Mouse (Mus musculus) stomach, embryonic 14.5 days (tissue): Measurements from ENCODE around the gene Myo1d. TPM values are rescaled to one million over a fixed set of nuclear protein-coding genes. Genes with fewer than 3 reads are reported as not detected.

Source experiments
- ATAC-seq: fragments of 200-750 bp; cut with Nextera tagmentation; 2 replicates; pipeline ENCODE4 v1.8.0; 2017; ENCODE audit warnings: low read depth, moderate TSS enrichment; ENCODE audit not compliant: insufficient number of reproducible peaks, insufficient read depth, low FRiP score
- H3K27ac ChIP-seq: fragments of 300-500 bp; sonication (generic); 2 replicates; pipeline ENCODE4 v1.5.1; 2014; ENCODE audit warnings: mild to moderate bottlenecking, low read length, moderate library complexity, mixed read lengths
- H3K27me3 ChIP-seq: fragments of 300-500 bp; sonication (generic); 2 replicates; pipeline ENCODE4 v1.6.1; 2014; ENCODE audit warnings: low read length, control low read depth, mixed read lengths; ENCODE audit not compliant: control insufficient read depth, insufficient read depth
- H3K36me3 ChIP-seq: fragments of 300-500 bp; sonication (generic); 2 replicates; pipeline ENCODE4 v1.6.1; 2014; ENCODE audit warnings: mild to moderate bottlenecking, control low read depth, low read length, moderate library complexity, mixed read lengths; ENCODE audit not compliant: control insufficient read depth, insufficient read depth
- H3K4me1 ChIP-seq: fragments of 300-500 bp; sonication (generic); 2 replicates; pipeline ENCODE4 v1.6.1; 2014; ENCODE audit warnings: low read length, control low read depth, mixed read lengths; ENCODE audit not compliant: control insufficient read depth, insufficient read depth
- H3K4me2 ChIP-seq: fragments of 300-500 bp; sonication (generic); replicated peaks from 2 replicates; pipeline ENCODE4 v1.6.1; 2014; ENCODE audit warnings: low read depth, low read length, control low read depth
- H3K4me3 ChIP-seq: fragments of 300-500 bp; sonication (generic); 2 replicates; pipeline ENCODE4 v1.5.1; 2014; ENCODE audit warnings: low read depth, low read length, control low read depth
- H3K9ac ChIP-seq: fragments of 300-500 bp; sonication (generic); replicated peaks from 2 replicates; pipeline ENCODE4 v1.6.1; 2014; ENCODE audit warnings: low read depth, mild to moderate bottlenecking, control low read depth, low read length, moderate library complexity, mixed read lengths
- H3K9me3 ChIP-seq: fragments of 300-500 bp; sonication (generic); 2 replicates; pipeline ENCODE4 v1.6.1; 2016; ENCODE audit warnings: low read depth, low read length, control low read depth; ENCODE audit not compliant: control insufficient read depth
- WGBS: fragments of 180-500 bp; shearing (Covaris S2); extraction: QIAGEN DNeasy Blood & Tissue Kit; methylation state at CpG from one replicate; pipeline ENCODE4 v1.1.7; 2014; 5-methylcytosine and 5-hydroxymethylcytosine counted together
- polyA plus RNA-seq: library from polyadenylated mRNA; unstranded; fragments of >200 nt; fragmentation: Nextera tagmentation; extraction: Ambion mirVana; gene quantifications from 2 replicates; pipeline ENCODE4 v1.2.1, GENCODE M21; 2014

Gene Myo1d
- polyA plus RNA-seq, 1 experiment from 2014 or later: 24.3 TPM

- Histone ChIP-seq H3K36me3 (no peaks in the 10 kb centered on the region), H3K4me3 (no peak overlapping the region), H3K9me3 (no peaks in the 10 kb centered on the region), H3K9ac (no peak overlapping the region), H3K27ac (no peak overlapping the region), H3K27me3 (no peaks in the 10 kb centered on the region), H3K4me2 (no peak overlapping the region), H3K4me1 (no peaks in the 10 kb centered on the region)
- WGBS: 76% methylated on average over 3 of the region's 3 CpGs
- no peak for ATAC-seq
These were observed 4.3 kb downstream of the Myo1d start for GRCm38 (mm10) chr11:80775535-80775934.

- no peak for ATAC-seq
- H3K4me1 ChIP-seq: no peaks in the 10 kb centered on the region
- H3K4me2 ChIP-seq: no peak overlapping the region
- H3K9me3 ChIP-seq: no peaks in the 10 kb centered on the region
- no peaks in the 10 kb centered on the region for H3K27me3 ChIP-seq
- no peak overlapping the region for H3K4me3 ChIP-seq
- H3K9ac ChIP-seq: no peak overlapping the region
- WGBS: 85% methylated on average over 6 of the region's 6 CpGs
- H3K36me3 ChIP-seq: no peaks in the 10 kb centered on the region
- H3K27ac ChIP-seq: no peak overlapping the region
These were observed 7.1 kb downstream of the Myo1d start for GRCm38 (mm10) chr11:80772595-80773210.

GRCm38 (mm10) chr11:80771596-80772250, 8.1 kb downstream of the Myo1d start:
- Histone ChIP-seq H3K4me3 (no peak overlapping the region), H3K36me3 (no peaks in the 10 kb centered on the region), H3K4me1 (no peaks in the 10 kb centered on the region), H3K9me3 (no peaks in the 10 kb centered on the region), H3K27ac (no peak overlapping the region), H3K27me3 (no peaks in the 10 kb centered on the region), H3K4me2 (no peak overlapping the region), H3K9ac (no peak overlapping the region)
- WGBS: 79% methylated on average over 5 of the region's 5 CpGs
- no peak for ATAC-seq

- Histone ChIP-seq H3K4me1 (no peaks in the 10 kb centered on the region), H3K36me3 (no peaks in the 10 kb centered on the region), H3K9ac (no peak overlapping the region), H3K9me3 (no peaks in the 10 kb centered on the region), H3K27ac (no peak overlapping the region), H3K4me2 (no peak overlapping the region), H3K27me3 (no peaks in the 10 kb centered on the region), H3K4me3 (no peak overlapping the region)
- no peak for ATAC-seq
- 80% methylated on average over 3 of the region's 3 CpGs for WGBS
These were observed 8.6 kb downstream of the Myo1d start for GRCm38 (mm10) chr11:80771186-80771585.

GRCm38 (mm10) chr11:80767320-80767617, 12.6 kb downstream of the Myo1d start:
- no peak for ATAC-seq
- no peaks in the 10 kb centered on the region for H3K4me1 ChIP-seq
- no peaks in the 10 kb centered on the region for H3K27me3 ChIP-seq
- H3K9ac ChIP-seq: no peak overlapping the region
- H3K27ac ChIP-seq: no peak overlapping the region
- H3K9me3 ChIP-seq: no peaks in the 10 kb centered on the region
- H3K4me2 ChIP-seq: no peak overlapping the region
- H3K4me3 ChIP-seq: no peak overlapping the region
- no peaks in the 10 kb centered on the region for H3K36me3 ChIP-seq
- 75% methylated on average over 3 of the region's 3 CpGs for WGBS

GRCm38 (mm10) chr11:80766472-80767319, 13.1 kb downstream of the Myo1d start:
- no peaks in the 10 kb centered on the region for H3K4me1 ChIP-seq
- 68% methylated on average over 6 of the region's 6 CpGs for WGBS
- H3K27me3 ChIP-seq: no peaks in the 10 kb centered on the region
- H3K36me3 ChIP-seq: no peaks in the 10 kb centered on the region
- no peak overlapping the region for H3K4me2 ChIP-seq
- H3K4me3 ChIP-seq: no peak overlapping the region
- no peak for ATAC-seq
- H3K27ac ChIP-seq: no peak overlapping the region
- H3K9me3 ChIP-seq: no peaks in the 10 kb centered on the region
- no peak overlapping the region for H3K9ac ChIP-seq

- 91% methylated on average over 4 of the region's 4 CpGs for WGBS
- ATAC-seq: no peak
- H3K4me3 ChIP-seq: no peak overlapping the region
- H3K4me2 ChIP-seq: no peak overlapping the region
- no peak overlapping the region for H3K9ac ChIP-seq
- no peaks in the 10 kb centered on the region for H3K9me3 ChIP-seq
- H3K36me3 ChIP-seq: no peaks in the 10 kb centered on the region
- no peaks in the 10 kb centered on the region for H3K27me3 ChIP-seq
- no peak overlapping the region for H3K27ac ChIP-seq
- no peaks in the 10 kb centered on the region for H3K4me1 ChIP-seq
These were observed 13.8 kb downstream of the Myo1d start for GRCm38 (mm10) chr11:80766068-80766467.

- 67% methylated on average over 4 of the region's 4 CpGs for WGBS
- no peaks in the 10 kb centered on the region for H3K9me3 ChIP-seq
- H3K4me2 ChIP-seq: no peak overlapping the region
- H3K27ac ChIP-seq: no peak overlapping the region
- no peak for ATAC-seq
- H3K4me1 ChIP-seq: no peaks in the 10 kb centered on the region
- H3K27me3 ChIP-seq: no peaks in the 10 kb centered on the region
- H3K36me3 ChIP-seq: no peaks in the 10 kb centered on the region
- H3K9ac ChIP-seq: no peak overlapping the region
- no peak overlapping the region for H3K4me3 ChIP-seq
These were observed 17.8 kb downstream of the Myo1d start for GRCm38 (mm10) chr11:80762066-80762465.
